Comparison of ENCODE assay signal across 8 mouse cellular contexts in genomic region chr4:28808800-28809199, GRCm38 (mm10). TPM values are rescaled to one million over a fixed set of nuclear protein-coding genes. Genes with fewer than 3 reads are reported as not detected.
DNase-seq lines count a peak whose midpoint lies in the region; ATAC-seq lines count a peak whose summit lies in the region.

No protein-coding gene starts in this region.

- H3K36me3 ChIP-seq in intestine, embryonic 15.5 days: no peaks in the 10 kb centered on the region

- no peaks in the 10 kb centered on the region for H3K4me1 ChIP-seq in intestine, embryonic 15.5 days (replicated peaks)

- no peak overlapping the region for H3K27ac ChIP-seq in intestine, embryonic 15.5 days

- intact Hi-C loops in heart, postnatal 10 days (cut with DNase I): loop anchor here (5.0 kb wide), 1 partner anchor 841 kb away; no protein-coding TSS in a partner anchor

- no peak overlapping the region for H3K4me2 ChIP-seq in intestine, embryonic 15.5 days (replicated peaks)

- H3K4me3 ChIP-seq in intestine, embryonic 15.5 days (replicated peaks): no peak overlapping the region

- DNase-seq in heart, postnatal 10 days: peak; percentile 8 to 31
- DNase-seq in heart, adult 8-10 months (ENCODE audit: low spot score): no peak
- peak; percentile 35 to 37 for DNase-seq in right cerebral cortex, adult 2 months (ENCODE audit: low spot score in 2 of 2)
- no peak for DNase-seq in right cerebral cortex, postnatal 25 days
- peak; percentile 74 for DNase-seq in embryo, embryonic 10.5 days (ENCODE audit: low spot score)
- DNase-seq in retina, adult 2 months (ENCODE audit: low read depth, low spot score): peak; percentile 15

- no peaks in the 10 kb centered on the region for H3K27me3 ChIP-seq in intestine, embryonic 15.5 days (replicated peaks)

- no peaks in the 10 kb centered on the region for H3K9me3 ChIP-seq in intestine, embryonic 15.5 days

- ATAC-seq in granulocyte monocyte progenitor cell, adult 5-6 weeks (replicated peaks; ENCODE audit: poor library complexity, severe bottlenecking): no peak
- ATAC-seq in intestine, embryonic 15.5 days: no peak

- no peak overlapping the region for H3K9ac ChIP-seq in intestine, embryonic 15.5 days

RNA-seq across cellular contexts. Expression of gene Epha7, which starts 4.1 kb away (rescaled TPM):
- total RNA-seq in heart, postnatal 10 days (2021): 10 to 100 TPM in 1 of 2 experiments, 1 to 10 TPM in 1; 7.1 to 11.0 TPM
- total RNA-seq in heart, adult 8-10 months (2022): 1 to 10 TPM; 6.0 to 8.7 (median 6.3) TPM
- 5.5 and 7.6 TPM in 2 replicates for total RNA-seq in granulocyte monocyte progenitor cell, adult 5-6 weeks (2014; fragmentation: Nextera tagmentation)
- 8.5 and 8.8 TPM in 2 replicates for total RNA-seq in granulocyte monocyte progenitor cell, adult 5-6 weeks (2017)
- polyA plus RNA-seq in intestine, embryonic 15.5 days (2015; fragmentation: Nextera tagmentation; extraction: Ambion mirVana): 16.9 and 20.0 TPM in 2 replicates

Comparison
In these comparisons a context has a peak if more than half of its experiments do, and no peak if none do; other contexts are left out.
1. DNase-seq: peak in heart, postnatal 10 days (2 of 2), right cerebral cortex, adult 2 months (2 of 2), embryo, embryonic 10.5 days (single experiment) and retina, adult 2 months (single experiment); none in heart, adult 8-10 months (single experiment) and right cerebral cortex, postnatal 25 days (single experiment).